Mouse (Mus musculus) small intestine, adult 2 months (tissue): ENCODE measurements around the gene Rad54l2.

Experiments
- CTCF ChIP-seq: fragments of 200-500 bp; IDR thresholded peaks from 2 replicates; pipeline ENCODE4 v1.5.1; 2012; ENCODE audit warnings: low read depth, mild to moderate bottlenecking, control low read depth, inconsistent platforms, low read length, moderate library complexity, mixed read lengths; ENCODE audit not compliant: insufficient replicate concordance, insufficient read length; ENCODE audit errors: extremely low read depth
- POLR2A ChIP-seq: fragments of 200-500 bp; IDR thresholded peaks from 2 replicates; pipeline ENCODE4 v1.6.1; 2012; ENCODE audit warnings: low read depth, mild to moderate bottlenecking, control low read depth, inconsistent platforms, low read length, moderate library complexity

DNA sequence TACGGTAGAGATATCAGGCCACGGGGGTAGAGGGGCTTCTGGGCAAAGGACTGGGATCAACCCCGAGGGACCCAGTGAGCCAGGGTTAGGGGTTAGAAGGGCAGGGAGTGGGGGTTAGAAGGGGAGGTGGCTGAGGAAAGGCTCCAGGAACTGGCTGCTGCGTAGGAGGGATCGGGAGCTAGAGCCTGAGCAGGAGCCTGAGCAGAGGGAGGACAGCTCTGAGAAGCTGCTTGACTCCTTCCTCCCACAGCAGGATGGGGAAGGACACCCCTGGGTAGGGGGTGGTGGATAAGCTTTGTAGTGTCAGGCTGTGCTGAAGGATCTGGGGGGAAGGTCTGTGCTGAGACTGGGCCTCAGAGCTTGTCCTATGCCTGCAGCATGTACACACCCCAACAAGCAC is 132.2 kb downstream of the Rad54l2 start:
- no peak for TF ChIP-seq CTCF
- TF ChIP-seq POLR2A: no peak
